Mouse (Mus musculus): Measurements from ENCODE around the gene Nrg4.
A peak's percentile ranks its signal among the peaks of the same experiment; 100 is the strongest.

DNA sequence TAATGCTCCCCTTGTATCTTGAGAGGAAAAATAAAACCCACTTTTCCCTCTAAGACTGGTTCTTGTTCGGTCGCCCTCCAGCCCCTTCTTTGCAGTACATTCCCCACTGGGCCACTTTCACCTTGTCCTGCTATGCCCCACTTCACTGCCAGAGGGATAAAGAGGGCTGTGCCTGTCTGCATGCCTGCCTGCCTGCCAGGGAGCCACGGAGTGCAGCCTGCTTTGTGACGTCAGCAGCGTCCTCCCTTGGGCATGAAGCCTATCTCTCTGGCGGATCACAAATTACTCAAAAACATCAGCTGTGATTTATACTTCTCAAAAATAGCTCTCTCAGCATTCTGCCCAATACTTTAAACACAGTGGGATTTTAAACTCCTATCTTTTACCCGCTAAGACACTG is 6.3 kb upstream of the Nrg4 start:
- TF ChIP-seq CTCF (IDR thresholded peaks at IDR 0.05; ENCODE audit: borderline replicate concordance, insufficient read depth, low read depth, low read length) (peak; percentile 35; the same call in 1 of the 2 replicates), POLR2A (IDR thresholded peaks at IDR 0.05; ENCODE audit: borderline replicate concordance, insufficient read depth, low read length) (peak; percentile 30; the same call in 1 of the 2 replicates)
